Mouse (Mus musculus): Measurements from ENCODE around the gene Cacnb2. TPM values are rescaled to one million over a fixed set of nuclear protein-coding genes. Genes with fewer than 3 reads are reported as not detected.

The Cacnb2 gene
- total and polyA plus RNA-seq, 3 experiments: 32.7 to 77.9 (median 72.2) TPM

DNA sequence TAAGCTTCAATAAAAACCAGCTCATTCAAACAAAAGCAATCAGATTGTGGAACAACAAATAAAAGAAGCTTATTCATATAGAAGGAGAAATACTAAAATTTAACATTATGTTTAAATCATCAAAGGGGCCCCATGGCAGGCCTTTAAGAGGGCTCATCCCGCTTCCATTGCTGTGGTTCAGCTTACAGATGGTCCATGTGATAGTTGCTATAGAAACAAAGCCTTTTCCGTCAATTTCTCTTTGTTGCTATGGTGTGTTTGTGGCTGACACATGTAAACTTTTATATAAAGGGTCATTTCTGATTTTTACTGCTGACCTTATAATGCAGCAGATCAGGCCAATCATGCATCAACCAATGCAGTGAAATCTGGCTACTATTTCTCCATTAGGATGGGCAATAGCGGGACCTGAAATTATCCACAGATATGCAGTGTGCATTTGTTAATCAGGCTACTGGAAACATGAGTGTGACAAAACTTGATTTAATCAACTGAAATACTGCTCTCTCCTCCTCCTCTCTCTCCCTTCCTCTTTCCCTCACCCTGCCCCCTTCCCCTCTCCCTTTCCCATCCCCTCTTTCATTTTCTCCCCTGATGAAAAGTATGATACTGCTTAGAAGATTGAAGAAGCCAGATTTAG lies 54.4 kb downstream of the Cacnb2 start:
- Histone ChIP-seq H3K79me2 (replicated peaks; ENCODE audit: control insufficient read depth, insufficient read depth, low read length) (no peaks in the 10 kb centered on the region), H3K27me3 (ENCODE audit: control insufficient read depth, insufficient read depth, low read length) (no peaks in the 10 kb centered on the region), H3K36me3 (ENCODE audit: control insufficient read depth, insufficient read depth, low read length) (no peaks in the 10 kb centered on the region), H3K27ac (no peak overlapping the region), H3K4me3 (no peak overlapping the region), H3K4me1 (ENCODE audit: control insufficient read depth, insufficient read depth, low read length) (no peaks in the 10 kb centered on the region), H3K9ac (ENCODE audit: low read depth, low read length) (no peak overlapping the region)
- intact Hi-C loops (cut with DNase I): no loop called here
- TF ChIP-seq EP300 (IDR thresholded peaks at IDR 0.05; ENCODE audit: insufficient read depth, low read depth, low read length) (no peak), POLR2A (IDR thresholded peaks at IDR 0.05; ENCODE audit: insufficient read depth, low read depth, low read length) (no peak), CTCF (IDR thresholded peaks at IDR 0.05) (no peak)
- 75% methylated on average over 3 of the region's 3 CpGs for WGBS
- no peak for DNase-seq

DNA sequence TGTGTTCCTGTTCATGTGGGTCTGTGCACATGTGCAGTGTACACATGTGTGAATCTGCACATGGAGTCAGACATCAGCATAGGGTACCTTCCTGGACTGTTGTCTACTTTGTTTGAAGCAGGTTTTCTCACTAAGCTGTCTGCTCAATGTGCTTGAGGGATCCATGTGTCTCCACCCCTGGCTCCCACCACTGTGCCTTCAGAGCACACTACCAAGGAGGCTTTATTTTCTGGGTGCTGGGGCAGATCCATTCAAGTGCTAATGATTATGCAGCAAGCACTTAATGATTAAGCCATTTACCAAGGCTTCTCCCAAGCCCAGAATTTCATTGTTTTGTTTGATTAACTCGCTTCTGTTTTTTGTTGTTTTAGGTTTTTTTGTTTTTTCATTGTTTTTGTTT lies 62.3 kb downstream of the Cacnb2 start:
- Histone ChIP-seq H3K79me2 (replicated peaks; ENCODE audit: control insufficient read depth, insufficient read depth, low read length) (no peaks in the 10 kb centered on the region), H3K4me1 (ENCODE audit: control insufficient read depth, insufficient read depth, low read length) (no peaks in the 10 kb centered on the region), H3K4me3 (no peak overlapping the region), H3K9ac (ENCODE audit: low read depth, low read length) (no peak overlapping the region), H3K27me3 (ENCODE audit: control insufficient read depth, insufficient read depth, low read length) (no peaks in the 10 kb centered on the region), H3K36me3 (ENCODE audit: control insufficient read depth, insufficient read depth, low read length) (no peaks in the 10 kb centered on the region), H3K27ac (no peak overlapping the region)
- intact Hi-C loops (cut with DNase I): no loop called here
- no peak for DNase-seq
- WGBS: 81% methylated on average over 1 of the region's 1 CpGs
- no peak for TF ChIP-seq EP300 (IDR thresholded peaks at IDR 0.05; ENCODE audit: insufficient read depth, low read depth, low read length)
- TF ChIP-seq CTCF (IDR thresholded peaks at IDR 0.05): no peak

- Histone ChIP-seq H3K9ac (ENCODE audit: low read depth, low read length) (no peak overlapping the region), H3K27me3 (ENCODE audit: control insufficient read depth, insufficient read depth, low read length) (no peaks in the 10 kb centered on the region), H3K27ac (no peak overlapping the region), H3K79me2 (replicated peaks; ENCODE audit: control insufficient read depth, insufficient read depth, low read length) (no peaks in the 10 kb centered on the region), H3K36me3 (ENCODE audit: control insufficient read depth, insufficient read depth, low read length) (no peaks in the 10 kb centered on the region), H3K4me1 (ENCODE audit: control insufficient read depth, insufficient read depth, low read length) (no peaks in the 10 kb centered on the region), H3K4me3 (no peak overlapping the region)
- intact Hi-C loops (cut with DNase I): loop anchor here (10.0 kb wide), 2 partner anchors 177 to 357 kb away; no protein-coding TSS in a partner anchor
- TF ChIP-seq POLR2A (IDR thresholded peaks at IDR 0.05; ENCODE audit: insufficient read depth, low read depth, low read length) (no peak), CTCF (IDR thresholded peaks at IDR 0.05) (no peak), EP300 (IDR thresholded peaks at IDR 0.05; ENCODE audit: insufficient read depth, low read depth, low read length) (no peak)
- DNase-seq: no peak
- 96% methylated on average over 8 of the region's 8 CpGs for WGBS
Observed at GRCm38 (mm10) chr2:14672117-14672516, 69.2 kb downstream of the Cacnb2 start.

DNA sequence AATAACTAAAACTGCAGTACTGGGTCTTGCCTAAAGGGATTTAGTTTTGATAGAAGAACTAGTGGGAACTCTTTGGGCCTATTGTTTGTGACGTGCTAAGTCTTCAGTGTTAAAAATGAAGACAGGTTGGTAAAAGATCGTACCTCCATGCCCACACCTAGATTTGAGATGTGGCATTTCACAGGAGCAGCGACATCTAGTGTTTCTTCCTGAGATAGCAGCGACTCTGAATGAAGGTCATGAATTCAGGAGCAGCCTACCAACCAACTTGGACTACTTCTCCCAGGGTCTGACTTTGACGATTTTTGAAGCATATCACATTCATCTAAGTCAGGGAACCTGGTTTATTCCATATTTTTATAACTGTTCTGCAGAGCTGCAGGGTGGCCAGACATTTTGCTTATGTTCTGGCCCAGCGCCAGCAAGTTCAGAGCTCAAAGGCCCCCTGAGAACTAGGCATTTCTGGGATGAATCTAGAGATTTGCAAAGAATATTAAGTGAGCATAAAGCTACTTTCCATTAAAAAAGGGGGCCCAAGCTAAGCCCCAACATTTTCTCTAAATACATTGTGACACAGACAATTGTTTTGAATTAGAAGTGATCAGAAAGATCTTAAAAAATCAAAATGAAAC lies 74.1 kb downstream of the Cacnb2 start:
- TF ChIP-seq POLR2A (IDR thresholded peaks at IDR 0.05; ENCODE audit: insufficient read depth, low read depth, low read length): no peak
- TF ChIP-seq CTCF (IDR thresholded peaks at IDR 0.05): peak; percentile 81
- TF ChIP-seq EP300 (IDR thresholded peaks at IDR 0.05; ENCODE audit: insufficient read depth, low read depth, low read length): no peak
- no peaks in the 10 kb centered on the region for H3K27me3 ChIP-seq (ENCODE audit: control insufficient read depth, insufficient read depth, low read length)
- H3K36me3 ChIP-seq (ENCODE audit: control insufficient read depth, insufficient read depth, low read length): no peaks in the 10 kb centered on the region
- no peaks in the 10 kb centered on the region for H3K79me2 ChIP-seq (replicated peaks; ENCODE audit: control insufficient read depth, insufficient read depth, low read length)
- DNase-seq: peak in 1 of 2 experiments; percentile 2
- 18% methylated on average over 6 of the region's 6 CpGs for WGBS
- intact Hi-C loops (cut with DNase I): loop anchor here (1.0 to 10.0 kb wide), 3 partner anchors 73 to 362 kb away; no protein-coding TSS in a partner anchor
- no peak overlapping the region for H3K9ac ChIP-seq (ENCODE audit: low read depth, low read length)
- H3K27ac ChIP-seq: no peak overlapping the region
- no peaks in the 10 kb centered on the region for H3K4me1 ChIP-seq (ENCODE audit: control insufficient read depth, insufficient read depth, low read length)
- no peak overlapping the region for H3K4me3 ChIP-seq

DNA sequence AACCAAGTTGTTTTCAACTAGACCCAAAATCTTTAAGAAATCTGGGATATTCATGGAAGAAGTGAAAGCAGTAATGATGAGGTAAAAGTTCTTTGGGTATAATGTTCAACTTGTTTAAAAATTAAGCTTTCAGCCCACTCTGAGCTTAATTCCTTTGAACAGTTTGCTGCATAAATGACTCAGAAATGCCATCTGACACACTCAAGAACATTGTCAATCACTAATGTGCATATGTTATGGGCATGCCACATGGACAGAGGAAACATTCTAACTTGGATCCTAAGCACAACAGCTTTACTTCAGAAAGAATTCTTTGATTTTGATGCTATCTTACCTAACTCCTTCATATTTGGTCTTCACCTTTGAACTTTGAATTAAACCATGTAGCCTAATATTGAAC lies 81.3 kb downstream of the Cacnb2 start:
- Histone ChIP-seq H3K27ac (no peak overlapping the region), H3K9ac (ENCODE audit: low read depth, low read length) (no peak overlapping the region), H3K79me2 (replicated peaks; ENCODE audit: control insufficient read depth, insufficient read depth, low read length) (no peaks in the 10 kb centered on the region), H3K27me3 (ENCODE audit: control insufficient read depth, insufficient read depth, low read length) (no peaks in the 10 kb centered on the region), H3K4me1 (ENCODE audit: control insufficient read depth, insufficient read depth, low read length) (no peaks in the 10 kb centered on the region), H3K4me3 (no peak overlapping the region), H3K36me3 (ENCODE audit: control insufficient read depth, insufficient read depth, low read length) (no peaks in the 10 kb centered on the region)
- TF ChIP-seq CTCF (IDR thresholded peaks at IDR 0.05) (no peak), POLR2A (IDR thresholded peaks at IDR 0.05; ENCODE audit: insufficient read depth, low read depth, low read length) (no peak), EP300 (IDR thresholded peaks at IDR 0.05; ENCODE audit: insufficient read depth, low read depth, low read length) (no peak)
- intact Hi-C loops (cut with DNase I): no loop called here
- DNase-seq: no peak

DNA sequence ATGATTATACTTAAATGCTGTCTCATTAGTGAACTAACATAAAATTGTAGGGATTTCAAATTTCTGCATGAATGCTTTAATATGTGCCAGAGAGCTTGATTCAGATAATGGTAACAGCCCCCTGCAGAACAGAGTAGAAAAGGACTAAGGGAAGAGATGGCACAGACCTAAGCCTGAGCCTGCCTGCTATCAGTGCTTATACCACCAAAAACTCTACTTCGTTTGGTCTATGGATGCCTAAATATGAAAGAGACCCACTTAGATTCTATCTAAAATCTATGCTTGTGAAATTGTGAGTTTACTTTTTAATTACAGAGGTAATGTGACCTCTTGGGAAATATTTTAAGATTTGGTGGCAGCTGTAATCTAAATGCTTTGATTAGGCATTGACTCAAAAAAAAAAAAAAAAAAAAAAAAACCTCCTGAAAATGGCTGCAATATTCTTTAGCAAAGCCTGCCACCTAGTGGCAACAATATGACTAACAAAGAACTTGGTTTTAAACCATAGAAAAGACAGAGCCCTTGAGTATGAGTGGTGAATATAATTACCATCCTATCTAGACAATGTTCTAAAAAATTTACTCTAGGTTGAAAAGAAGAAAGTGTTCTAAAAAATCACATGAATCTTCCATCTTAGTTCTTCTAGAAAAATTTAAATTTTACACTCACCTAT lies 100.2 kb downstream of the Cacnb2 start:
- intact Hi-C loops (cut with DNase I): loop anchor here (5.0 to 10.0 kb wide), 3 partner anchors 396 to 656 kb away; no protein-coding TSS in a partner anchor
- no peaks in the 10 kb centered on the region for H3K79me2 ChIP-seq (replicated peaks; ENCODE audit: control insufficient read depth, insufficient read depth, low read length)
- no peaks in the 10 kb centered on the region for H3K27me3 ChIP-seq (ENCODE audit: control insufficient read depth, insufficient read depth, low read length)
- H3K4me3 ChIP-seq: no peak overlapping the region
- no peak for DNase-seq
- no peaks in the 10 kb centered on the region for H3K4me1 ChIP-seq (ENCODE audit: control insufficient read depth, insufficient read depth, low read length)
- TF ChIP-seq CTCF (IDR thresholded peaks at IDR 0.05): peak; percentile 80
- TF ChIP-seq POLR2A (IDR thresholded peaks at IDR 0.05; ENCODE audit: insufficient read depth, low read depth, low read length): no peak
- TF ChIP-seq EP300 (IDR thresholded peaks at IDR 0.05; ENCODE audit: insufficient read depth, low read depth, low read length): no peak
- no peaks in the 10 kb centered on the region for H3K36me3 ChIP-seq (ENCODE audit: control insufficient read depth, insufficient read depth, low read length)
- H3K9ac ChIP-seq (ENCODE audit: low read depth, low read length): no peak overlapping the region
- no peak overlapping the region for H3K27ac ChIP-seq
- WGBS: 95% methylated on average over 1 of the region's 1 CpGs
